Mouse (Mus musculus): ENCODE data around the gene Coa5.

GRCm38 (mm10) chr1:37467806-37468205 is 37.9 kb upstream of the Coa5 start:
- TF ChIP-seq CTCF (IDR thresholded peaks at IDR 0.05; ENCODE audit: borderline replicate concordance, extremely low read depth, insufficient read depth, insufficient read length) (no peak), POLR2A (IDR thresholded peaks at IDR 0.05; ENCODE audit: borderline replicate concordance, extremely low read depth, insufficient read depth, insufficient read length, poor library complexity, severe bottlenecking) (no peak)
